Mouse (Mus musculus) midbrain, embryonic 16.5 days (tissue): ENCODE results near the gene Usp36. TPM values are rescaled to one million over a fixed set of nuclear protein-coding genes. Genes with fewer than 3 reads are reported as not detected.

Experiments used
- ATAC-seq: fragments of 200-750 bp; cut with Nextera tagmentation; 2 replicates; pipeline ENCODE4 v1.8.0; 2017; ENCODE audit warnings: moderate TSS enrichment
- H3K27ac ChIP-seq: fragments of 300-500 bp; sonication (generic); 2 replicates; pipeline ENCODE4 v1.5.1; 2014; ENCODE audit warnings: mild to moderate bottlenecking, low read length, mixed read lengths
- H3K27me3 ChIP-seq: fragments of 300-500 bp; sonication (generic); 2 replicates; pipeline ENCODE4 v1.6.1; 2014; ENCODE audit warnings: low read depth, low read length, mixed read lengths; ENCODE audit not compliant: control insufficient read depth, insufficient read depth
- H3K36me3 ChIP-seq: fragments of 300-500 bp; sonication (generic); 2 replicates; pipeline ENCODE4 v1.6.1; 2014; ENCODE audit warnings: mild to moderate bottlenecking, low read length, moderate library complexity, mixed read lengths; ENCODE audit not compliant: control insufficient read depth, insufficient read depth
- H3K4me1 ChIP-seq: fragments of 300-500 bp; sonication (generic); 2 replicates; pipeline ENCODE4 v1.6.1; 2014; ENCODE audit warnings: mild to moderate bottlenecking, low read length, mixed read lengths; ENCODE audit not compliant: control insufficient read depth, insufficient read depth
- H3K4me2 ChIP-seq: fragments of 300-500 bp; sonication (generic); 2 replicates; pipeline ENCODE4 v1.6.1; 2014; ENCODE audit warnings: mild to moderate bottlenecking, low read length, mixed read lengths
- H3K4me3 ChIP-seq: fragments of 300-500 bp; sonication (generic); 2 replicates; pipeline ENCODE4 v1.5.1; 2014; ENCODE audit warnings: low read depth, mild to moderate bottlenecking, low read length, moderate library complexity, mixed read lengths
- H3K9ac ChIP-seq: fragments of 300-500 bp; sonication (generic); 2 replicates; pipeline ENCODE4 v1.6.1; 2014; ENCODE audit warnings: low read depth, low read length, mixed read lengths
- H3K9me3 ChIP-seq: fragments of 300-500 bp; sonication (generic); replicated peaks from 2 replicates; pipeline ENCODE4 v1.6.1; 2014; ENCODE audit warnings: mild to moderate bottlenecking, low read length, mixed read lengths; ENCODE audit not compliant: control insufficient read depth, poor library complexity, severe bottlenecking
- WGBS: fragments of 180-500 bp; shearing (Covaris S2); extraction: QIAGEN DNeasy Blood & Tissue Kit; methylation state at CpG from one replicate; pipeline ENCODE4 v1.1.7; 2014; 5-methylcytosine and 5-hydroxymethylcytosine counted together
- polyA plus RNA-seq: library from polyadenylated mRNA; unstranded; fragments of >200 nt; fragmentation: Nextera tagmentation; extraction: Ambion mirVana; gene quantifications from 2 replicates; pipeline ENCODE4 v1.2.1, GENCODE M21; 2015

Usp36 gene
- polyA plus RNA-seq, 1 experiment from 2014 or later = 17.7 TPM

DNA sequence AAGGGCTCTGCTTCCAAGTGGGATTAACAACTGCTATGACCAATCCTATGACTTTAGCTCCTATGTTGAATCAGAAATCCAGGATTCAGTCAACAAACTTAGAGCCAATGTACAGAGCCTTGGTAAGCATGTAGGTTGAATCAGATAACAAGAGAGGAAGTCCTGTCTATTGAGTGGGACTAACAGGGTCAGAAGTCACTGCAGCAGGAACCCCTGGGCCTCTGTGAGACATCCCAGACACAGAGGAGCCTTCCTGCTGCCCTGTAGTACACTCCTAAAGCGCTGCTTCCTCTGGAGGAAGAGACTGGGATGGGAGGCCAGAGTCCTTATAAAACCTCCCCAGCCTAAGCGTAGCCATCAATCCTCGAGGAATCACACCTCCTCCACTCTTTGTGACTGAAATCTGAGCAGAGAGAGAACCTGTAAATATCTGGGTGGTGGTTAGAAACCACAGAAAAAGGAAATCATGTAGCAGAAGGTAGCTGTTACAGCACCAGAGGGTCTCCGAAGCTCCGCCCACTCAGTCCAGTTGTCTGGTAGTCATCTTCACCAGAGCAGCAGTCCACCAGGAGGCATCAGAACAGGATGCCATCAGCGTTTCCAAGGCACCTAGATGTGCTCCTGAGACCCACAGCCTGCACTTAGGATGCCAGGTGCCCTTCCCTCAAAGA is 53.4 kb downstream of the Usp36 start:
- H3K9ac ChIP-seq = no peak overlapping the region
- WGBS = 84% methylated on average over 6 of the region's 6 CpGs
- H3K27ac ChIP-seq = no peak overlapping the region
- H3K36me3 ChIP-seq = no peaks in the 10 kb centered on the region
- H3K4me3 ChIP-seq = no peak overlapping the region
- no peaks in the 10 kb centered on the region for H3K27me3 ChIP-seq
- no peak overlapping the region for H3K4me2 ChIP-seq
- H3K4me1 ChIP-seq = peaks cover 18% of the 10 kb centered on the region
- ATAC-seq = no peak
- no peaks in the 10 kb centered on the region for H3K9me3 ChIP-seq

DNA sequence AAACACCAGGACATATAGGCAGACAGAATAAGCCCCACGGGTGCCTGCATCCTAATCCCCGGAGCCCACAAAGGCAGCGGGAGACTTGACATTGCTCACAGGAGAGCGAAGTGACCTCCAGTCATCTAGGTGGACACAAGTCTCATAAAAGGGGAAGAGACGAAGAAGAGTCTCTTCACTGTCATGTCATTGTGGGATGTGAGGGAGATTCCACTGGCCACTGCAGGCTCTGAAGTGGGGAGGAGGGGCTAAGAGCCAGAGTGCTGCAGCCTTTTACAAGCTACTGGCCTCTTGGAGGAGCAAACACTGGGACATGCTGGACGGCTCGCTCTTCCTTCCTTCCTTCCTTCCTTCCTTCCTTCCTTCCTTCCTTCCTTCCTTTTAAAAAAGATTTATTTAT is 55.1 kb downstream of the Usp36 start:
- ATAC-seq = no peak
- Histone ChIP-seq H3K4me3 (no peak overlapping the region), H3K4me1 (peaks cover 12% of the 10 kb centered on the region), H3K27ac (no peak overlapping the region), H3K9me3 (no peaks in the 10 kb centered on the region), H3K36me3 (no peaks in the 10 kb centered on the region), H3K4me2 (no peak overlapping the region), H3K9ac (no peak overlapping the region), H3K27me3 (no peaks in the 10 kb centered on the region)
- WGBS = 72% methylated on average over 7 of the region's 7 CpGs

DNA sequence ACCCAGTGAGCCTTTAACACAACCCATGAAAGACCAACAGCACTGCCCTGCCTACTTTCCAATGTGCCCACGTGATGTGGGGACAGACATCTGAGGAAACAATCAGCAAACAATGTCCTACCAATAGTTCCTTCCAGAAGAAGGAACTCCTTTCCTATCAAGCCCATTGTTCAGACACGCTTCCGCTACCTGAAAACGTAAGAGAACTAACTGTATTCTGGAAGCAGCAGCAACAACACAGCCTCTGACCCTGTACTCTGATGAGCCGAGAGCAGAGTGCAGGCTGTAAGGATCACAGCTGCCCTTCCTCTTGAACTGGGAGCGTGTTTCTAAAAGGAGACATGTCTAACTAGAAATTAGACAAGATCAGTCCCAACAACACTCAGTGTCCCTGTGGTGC is 55.5 kb downstream of the Usp36 start:
- Histone ChIP-seq H3K9ac (no peak overlapping the region), H3K4me3 (no peak overlapping the region), H3K27ac (no peak overlapping the region), H3K4me2 (no peak overlapping the region), H3K36me3 (no peaks in the 10 kb centered on the region), H3K9me3 (no peaks in the 10 kb centered on the region), H3K4me1 (peaks cover 8% of the 10 kb centered on the region), H3K27me3 (no peaks in the 10 kb centered on the region)
- 88% methylated on average over 6 of the region's 6 CpGs for WGBS
- no peak for ATAC-seq

- Histone ChIP-seq H3K9me3 (no peaks in the 10 kb centered on the region), H3K36me3 (no peaks in the 10 kb centered on the region), H3K4me3 (no peak overlapping the region), H3K27me3 (no peaks in the 10 kb centered on the region), H3K4me1 (peaks cover 6% of the 10 kb centered on the region), H3K9ac (no peak overlapping the region), H3K27ac (no peak overlapping the region), H3K4me2 (no peak overlapping the region)
- ATAC-seq = no peak
- WGBS = 69% methylated on average over 3 of the region's 3 CpGs
These were observed 56.1 kb downstream of the Usp36 start for GRCm38 (mm10) chr11:118233924-118234323.

DNA sequence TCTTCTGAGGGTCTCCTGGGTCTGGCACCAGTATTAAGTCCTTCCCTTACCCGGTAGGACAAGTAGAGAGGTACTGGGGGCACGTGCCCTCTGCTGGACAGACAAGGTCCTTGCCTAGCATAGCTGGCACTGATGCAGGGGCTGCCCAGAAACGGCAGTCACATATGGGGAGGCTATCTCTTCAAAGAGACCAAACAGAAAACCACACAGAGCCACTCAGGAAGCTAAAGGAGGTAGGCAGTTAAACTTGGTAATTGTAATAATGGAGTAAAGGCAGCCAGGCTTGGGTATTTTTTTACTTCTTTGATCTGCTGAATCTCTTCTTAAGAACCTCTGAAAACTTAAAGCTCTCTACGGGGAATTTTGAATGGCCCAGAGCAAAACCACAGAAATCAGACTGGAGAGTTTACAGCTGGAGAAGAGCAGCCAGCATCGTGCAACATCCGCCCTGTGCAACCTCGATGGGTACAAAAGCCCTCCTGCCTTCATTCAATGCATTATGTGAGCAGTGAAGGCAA is 57.7 kb downstream of the Usp36 start:
- Histone ChIP-seq H3K4me1 (peaks cover 6% of the 10 kb centered on the region), H3K36me3 (no peaks in the 10 kb centered on the region), H3K4me2 (no peak overlapping the region), H3K27ac (no peak overlapping the region), H3K9ac (no peak overlapping the region), H3K4me3 (no peak overlapping the region), H3K9me3 (no peaks in the 10 kb centered on the region), H3K27me3 (no peaks in the 10 kb centered on the region)
- 30% methylated on average over 7 of the region's 7 CpGs for WGBS
- ATAC-seq = no peak

DNA sequence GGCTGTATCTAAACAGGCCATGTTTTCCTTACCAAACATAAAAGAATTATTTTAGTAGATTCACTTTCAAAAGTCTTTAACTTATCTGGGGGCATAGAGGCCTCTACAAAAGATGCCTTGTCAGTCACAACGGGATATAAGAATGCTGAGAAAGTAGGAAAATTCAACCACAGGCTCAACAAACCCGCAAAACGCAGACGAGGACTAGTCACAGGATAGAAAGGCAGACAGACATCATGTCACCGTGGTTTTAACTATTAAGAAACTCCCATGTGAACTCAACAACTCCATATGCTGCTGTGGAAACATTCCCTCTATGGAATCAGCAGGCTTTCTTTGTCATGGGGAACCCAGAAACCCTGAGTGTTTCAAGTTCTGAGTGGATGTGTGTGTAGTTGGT is 60.1 kb downstream of the Usp36 start:
- H3K4me2 ChIP-seq = no peak overlapping the region
- peaks cover 6% of the 10 kb centered on the region for H3K4me1 ChIP-seq
- no peak overlapping the region for H3K4me3 ChIP-seq
- H3K27ac ChIP-seq = no peak overlapping the region
- 87% methylated on average over 5 of the region's 5 CpGs for WGBS
- no peaks in the 10 kb centered on the region for H3K9me3 ChIP-seq
- no peaks in the 10 kb centered on the region for H3K36me3 ChIP-seq
- no peak for ATAC-seq
- H3K9ac ChIP-seq = no peak overlapping the region
- H3K27me3 ChIP-seq = no peaks in the 10 kb centered on the region

DNA sequence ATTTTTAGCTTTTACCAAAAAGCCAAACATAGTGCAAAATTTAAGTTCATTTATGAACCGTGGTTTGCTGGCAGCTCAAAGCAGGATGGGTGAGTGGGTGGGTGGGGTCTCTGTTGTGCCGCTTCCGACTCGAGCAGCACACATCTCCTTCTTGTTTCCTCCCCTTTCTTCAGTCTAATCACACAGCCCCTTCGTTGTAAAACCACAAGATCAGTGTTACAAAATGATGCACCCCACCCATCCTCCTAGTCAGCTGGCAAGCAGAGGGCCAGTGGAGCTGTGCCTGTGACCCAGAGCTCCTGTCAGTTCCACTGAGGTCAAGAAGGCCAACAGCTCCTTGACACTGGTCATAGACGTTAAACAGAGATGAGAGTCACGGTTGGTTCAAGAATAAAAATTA is 62.4 kb downstream of the Usp36 start:
- H3K27ac ChIP-seq = no peak overlapping the region
- no peaks in the 10 kb centered on the region for H3K27me3 ChIP-seq
- H3K4me3 ChIP-seq = no peak overlapping the region
- ATAC-seq = no peak
- no peaks in the 10 kb centered on the region for H3K36me3 ChIP-seq
- H3K9ac ChIP-seq = no peak overlapping the region
- H3K9me3 ChIP-seq = no peaks in the 10 kb centered on the region
- H3K4me1 ChIP-seq = peaks cover 5% of the 10 kb centered on the region
- H3K4me2 ChIP-seq = no peak overlapping the region
- 82% methylated on average over 7 of the region's 7 CpGs for WGBS

DNA sequence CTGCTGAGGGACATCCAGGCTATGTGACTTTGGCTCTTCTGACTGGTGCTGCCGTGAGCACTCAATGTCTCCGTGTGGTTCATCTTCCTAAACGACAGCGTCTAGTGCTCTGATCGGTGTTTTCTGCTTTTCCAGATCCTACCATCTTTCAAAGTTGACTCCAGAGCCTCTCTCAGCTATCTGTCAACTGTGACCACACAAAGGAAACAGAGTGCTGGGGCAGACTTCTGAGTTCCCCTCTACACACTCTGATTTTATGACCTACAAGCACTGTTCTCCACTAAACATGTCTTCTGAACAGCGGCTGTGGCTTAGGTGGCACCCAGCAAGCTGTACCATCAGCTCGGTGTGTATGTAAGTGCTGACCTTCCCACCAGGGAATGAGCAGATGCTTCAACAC is 63.2 kb downstream of the Usp36 start:
- no peak overlapping the region for H3K4me3 ChIP-seq
- H3K27me3 ChIP-seq = no peaks in the 10 kb centered on the region
- H3K9ac ChIP-seq = no peak overlapping the region
- no peak for ATAC-seq
- H3K9me3 ChIP-seq = no peaks in the 10 kb centered on the region
- no peaks in the 10 kb centered on the region for H3K4me1 ChIP-seq
- 89% methylated on average over 7 of the region's 7 CpGs for whole genome bisulfite sequencing
- H3K27ac ChIP-seq = no peak overlapping the region
- H3K4me2 ChIP-seq = no peak overlapping the region
- H3K36me3 ChIP-seq = no peaks in the 10 kb centered on the region

GRCm38 (mm10) chr11:118225862-118226261 is 64.2 kb downstream of the Usp36 start:
- Histone ChIP-seq H3K9ac (no peak overlapping the region), H3K27ac (no peak overlapping the region), H3K4me2 (no peak overlapping the region), H3K4me3 (no peak overlapping the region), H3K27me3 (no peaks in the 10 kb centered on the region), H3K36me3 (no peaks in the 10 kb centered on the region), H3K4me1 (no peaks in the 10 kb centered on the region), H3K9me3 (no peaks in the 10 kb centered on the region)
- no peak for ATAC-seq
- WGBS = 76% methylated on average over 1 of the region's 1 CpGs
